Mouse (Mus musculus): Measurements from ENCODE around the gene Prr13. TPM values are rescaled to one million over a fixed set of nuclear protein-coding genes. Genes with fewer than 3 reads are reported as not detected.

Gene Prr13
- polyA plus RNA-seq, 1 experiment from 2014 or later: 119 TPM

DNA sequence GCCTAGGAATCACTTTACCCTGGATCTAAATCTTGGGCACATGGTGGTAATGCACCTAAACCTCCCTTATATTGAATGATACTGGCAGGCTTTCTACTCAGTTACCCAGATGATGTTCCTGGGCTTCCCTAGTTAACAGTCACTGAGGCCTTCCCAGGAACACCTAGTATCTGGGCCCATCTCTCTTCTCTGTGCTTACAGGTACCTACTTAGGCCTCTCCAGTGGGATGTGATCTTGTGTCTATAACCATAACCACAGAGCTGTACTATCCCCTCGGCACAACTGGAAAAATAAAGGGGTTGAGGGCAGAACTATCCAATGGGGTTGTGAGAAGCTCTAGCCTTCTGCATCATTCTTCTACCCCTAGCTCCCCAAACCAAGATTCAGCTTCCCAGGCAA lies 48.0 kb downstream of the Prr13 start:
- 69% methylated on average over 1 of the region's 1 CpGs for WGBS (ENCODE audit: insufficient replicate concordance)
- no peak overlapping the region for H3K9ac ChIP-seq
- H3K27me3 ChIP-seq (replicated peaks): peaks cover 7% of the 10 kb centered on the region; the same call in 1 of the 2 replicates
- H3K36me3 ChIP-seq: peaks cover 31% of the 10 kb centered on the region
- H3K4me1 ChIP-seq: peaks cover 39% of the 10 kb centered on the region
- H3K27ac ChIP-seq: no peak overlapping the region
- H3K9me3 ChIP-seq (replicated peaks): no peaks in the 10 kb centered on the region
- H3K4me3 ChIP-seq: no peak overlapping the region
- H3K4me2 ChIP-seq: no peak overlapping the region
- no peak for ATAC-seq

DNA sequence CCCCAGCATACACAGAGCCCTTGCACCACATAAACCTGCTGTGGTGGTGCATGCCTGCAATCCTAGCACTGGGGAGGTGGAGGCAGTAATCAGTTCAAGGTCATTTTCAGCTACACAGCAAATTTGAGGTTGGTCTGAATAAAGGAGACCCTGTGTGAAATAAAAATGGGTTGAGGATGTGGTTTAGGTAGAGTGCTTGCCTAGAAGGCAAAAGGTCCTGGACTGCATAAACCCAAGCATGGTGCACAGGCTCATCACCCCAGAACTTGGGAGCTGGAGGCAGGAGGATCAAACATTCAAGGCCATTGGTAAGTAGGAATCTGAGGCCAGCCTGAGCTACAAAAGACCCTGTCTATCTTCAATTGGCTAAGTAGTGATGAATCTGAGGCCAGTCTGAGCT lies 48.7 kb downstream of the Prr13 start:
- Histone ChIP-seq H3K9ac (no peak overlapping the region), H3K27ac (no peak overlapping the region), H3K27me3 (replicated peaks) (peaks cover 14% of the 10 kb centered on the region), H3K9me3 (replicated peaks) (no peaks in the 10 kb centered on the region), H3K4me2 (no peak overlapping the region), H3K4me1 (peaks cover 42% of the 10 kb centered on the region), H3K4me3 (no peak overlapping the region), H3K36me3 (peaks cover 24% of the 10 kb centered on the region)
- ATAC-seq: no peak

DNA sequence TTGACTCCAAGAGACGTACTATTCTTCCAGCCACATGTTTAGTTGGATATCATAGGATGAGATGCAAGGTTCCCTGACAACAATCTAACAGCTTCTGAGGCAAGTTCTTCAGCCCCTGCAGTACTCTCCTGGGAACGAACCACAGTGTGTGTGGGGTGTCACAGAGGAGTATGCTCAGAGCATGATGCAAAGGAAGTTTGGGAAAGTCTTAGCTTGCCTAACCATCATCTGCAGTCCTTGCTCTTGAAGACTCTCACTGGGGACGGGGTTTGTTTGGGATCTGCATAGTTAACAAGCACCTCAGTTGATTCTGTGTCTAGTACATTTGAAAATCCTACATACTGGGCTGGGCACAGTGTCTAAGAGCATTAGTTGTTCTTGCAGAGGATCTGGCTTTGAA lies 49.5 kb downstream of the Prr13 start:
- no peak overlapping the region for H3K27ac ChIP-seq
- H3K27me3 ChIP-seq (replicated peaks): peaks cover 18% of the 10 kb centered on the region
- H3K4me3 ChIP-seq: no peak overlapping the region
- peaks cover 16% of the 10 kb centered on the region for H3K36me3 ChIP-seq
- no peak for ATAC-seq
- H3K4me1 ChIP-seq: peaks cover 42% of the 10 kb centered on the region
- no peak overlapping the region for H3K4me2 ChIP-seq
- 69% methylated on average over 3 of the region's 3 CpGs for WGBS (ENCODE audit: insufficient replicate concordance)
- no peaks in the 10 kb centered on the region for H3K9me3 ChIP-seq (replicated peaks)
- no peak overlapping the region for H3K9ac ChIP-seq

DNA sequence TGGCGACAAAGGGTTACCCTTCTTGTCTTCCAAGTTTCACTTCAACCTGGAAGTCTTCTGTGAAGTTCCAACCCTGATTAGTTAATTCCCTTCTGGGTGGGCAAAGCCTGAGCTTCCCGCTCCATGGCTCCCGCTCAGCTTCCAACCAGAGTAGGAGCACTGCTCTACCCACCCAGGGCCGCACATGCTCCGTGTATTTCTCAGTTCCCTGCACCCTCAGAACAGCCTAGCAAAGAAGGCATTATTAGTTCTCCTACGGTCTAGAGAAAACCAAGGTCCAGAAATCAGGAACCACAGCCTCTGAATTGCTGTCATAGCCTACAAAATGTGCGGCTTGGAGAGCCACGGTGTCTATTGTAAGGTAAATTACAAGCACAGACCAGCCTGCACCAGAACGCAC lies 51.3 kb downstream of the Prr13 start:
- ATAC-seq: peak; percentile 10
- no peaks in the 10 kb centered on the region for H3K36me3 ChIP-seq
- H3K9me3 ChIP-seq (replicated peaks): no peaks in the 10 kb centered on the region
- peak overlapping the region; percentile 53 for H3K27ac ChIP-seq
- WGBS (ENCODE audit: insufficient replicate concordance): 12% methylated on average over 9 of the region's 9 CpGs
- peak overlapping the region; percentile 56 for H3K9ac ChIP-seq
- peaks cover 42% of the 10 kb centered on the region for H3K4me1 ChIP-seq
- H3K4me2 ChIP-seq: peak overlapping the region; percentile 87
- peak overlapping the region; percentile 59 for H3K4me3 ChIP-seq
- H3K27me3 ChIP-seq (replicated peaks): peaks cover 18% of the 10 kb centered on the region

DNA sequence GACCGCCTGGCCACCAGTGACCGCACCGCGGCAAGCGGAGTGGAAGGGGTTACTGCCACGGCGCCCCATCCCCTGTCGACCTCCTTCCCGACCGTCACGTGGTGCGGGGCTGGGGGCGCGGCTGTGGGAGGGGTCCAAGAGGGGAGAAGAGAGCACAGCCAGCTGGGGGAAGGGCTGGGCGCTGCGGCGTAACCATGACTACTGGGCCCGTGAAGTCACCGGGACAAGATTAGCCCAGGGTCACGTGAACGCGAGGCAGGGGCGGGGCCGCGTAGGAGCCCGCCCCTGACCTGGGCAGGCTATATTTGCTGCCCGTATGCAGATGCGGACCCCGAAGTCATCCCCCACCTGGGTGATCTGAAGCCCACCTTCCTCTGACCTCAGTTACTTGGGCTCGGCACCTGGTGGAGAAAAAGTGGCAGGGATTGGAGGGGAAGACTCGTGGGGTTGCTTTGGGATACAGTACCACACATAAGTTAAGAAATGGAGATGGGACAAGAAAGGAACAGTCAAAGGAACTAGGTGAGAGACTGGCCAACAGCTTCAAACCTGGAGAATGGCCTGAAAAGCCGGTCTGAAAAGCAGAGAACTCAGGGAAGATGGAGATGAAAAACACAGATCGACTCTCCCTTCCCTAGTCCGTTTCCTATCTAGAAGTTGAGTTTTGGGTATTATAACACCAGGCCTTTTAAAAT lies 51.9 kb downstream of the Prr13 start:
- ATAC-seq: peak; percentile 90
- Histone ChIP-seq H3K9me3 (replicated peaks) (no peaks in the 10 kb centered on the region), H3K9ac (peak overlapping the region; percentile 56), H3K4me3 (peak overlapping the region; percentile 59), H3K27me3 (replicated peaks) (peaks cover 22% of the 10 kb centered on the region), H3K36me3 (no peaks in the 10 kb centered on the region), H3K27ac (peak overlapping the region; percentile 53), H3K4me2 (peak overlapping the region; percentile 87), H3K4me1 (peaks cover 43% of the 10 kb centered on the region)
- 4% methylated on average over 34 of the region's 34 CpGs for WGBS (ENCODE audit: insufficient replicate concordance)

DNA sequence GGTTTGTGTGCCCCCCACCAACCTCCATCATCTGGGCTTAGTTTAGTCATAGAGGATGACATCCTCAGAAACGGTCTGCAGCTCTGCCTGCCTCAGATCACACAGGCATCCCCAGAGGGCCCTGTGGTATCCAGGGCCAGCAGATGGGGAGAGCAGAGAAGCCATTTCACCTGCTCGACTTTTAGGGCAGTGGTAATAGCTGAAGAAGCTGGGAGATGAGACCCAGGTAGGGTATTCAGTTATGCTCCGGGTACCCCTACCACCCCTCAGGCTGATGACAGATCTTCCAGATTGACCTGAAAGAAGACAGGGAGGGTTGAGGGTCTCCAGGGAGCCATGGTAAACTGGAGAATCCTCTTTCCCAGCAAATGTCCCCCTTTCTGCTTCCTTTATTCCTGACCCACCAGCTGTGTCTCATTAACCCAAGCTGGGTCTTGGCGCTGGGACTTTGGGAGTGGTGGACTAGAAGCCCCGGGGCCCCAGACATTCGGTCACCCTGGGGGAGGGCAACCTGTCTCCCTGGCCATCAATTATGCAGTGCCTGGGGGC lies 52.5 kb downstream of the Prr13 start:
- H3K4me3 ChIP-seq: 0 out of 2 replicates have a peak overlapping the region, but pooled peaks have one; percentile 59
- H3K4me2 ChIP-seq: peak overlapping the region; percentile 87
- 44% methylated on average over 6 of the region's 6 CpGs for WGBS (ENCODE audit: insufficient replicate concordance)
- no peak overlapping the region for H3K9ac ChIP-seq
- H3K36me3 ChIP-seq: no peaks in the 10 kb centered on the region
- H3K9me3 ChIP-seq (replicated peaks): no peaks in the 10 kb centered on the region
- peaks cover 44% of the 10 kb centered on the region for H3K4me1 ChIP-seq
- peaks cover 28% of the 10 kb centered on the region for H3K27me3 ChIP-seq (replicated peaks)
- no peak overlapping the region for H3K27ac ChIP-seq
- ATAC-seq: no peak

DNA sequence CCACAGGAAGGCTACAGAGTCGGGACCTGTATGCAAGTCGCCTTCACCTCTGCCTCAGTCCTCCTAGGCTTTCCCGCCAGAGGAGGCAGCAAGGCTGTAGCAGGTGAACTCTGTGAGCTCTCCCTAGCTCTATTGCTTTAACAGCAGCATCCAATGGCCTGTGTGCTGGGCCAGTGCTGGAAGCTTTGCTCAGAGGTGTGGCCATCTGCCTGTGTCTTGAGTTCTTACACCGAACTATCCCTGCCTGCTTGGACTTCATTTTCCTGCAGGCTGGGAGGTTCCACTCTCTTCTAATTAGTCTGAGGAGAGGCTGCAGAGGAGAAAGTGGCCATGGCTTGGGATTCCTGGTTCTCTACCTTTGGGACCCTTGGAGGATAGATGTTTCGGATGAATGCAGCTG lies 53.2 kb downstream of the Prr13 start:
- Histone ChIP-seq H3K9ac (no peak overlapping the region), H3K4me2 (no peak overlapping the region), H3K9me3 (replicated peaks) (no peaks in the 10 kb centered on the region), H3K4me3 (no peak overlapping the region), H3K27me3 (replicated peaks) (peaks cover 28% of the 10 kb centered on the region), H3K36me3 (no peaks in the 10 kb centered on the region), H3K4me1 (peaks cover 48% of the 10 kb centered on the region), H3K27ac (no peak overlapping the region)
- no peak for ATAC-seq
- 52% methylated on average over 5 of the region's 5 CpGs for WGBS (ENCODE audit: insufficient replicate concordance)

Other genes starting within 250 kb of the Prr13 start
- 6.4 and 8.9 TPM in 2 replicates for gene Itgb7, start 227.1 kb upstream of the Prr13 start, polyA plus RNA-seq (2016; fragmentation: Nextera tagmentation; extraction: Ambion mirVana)
- gene Rarg, start 201.5 kb upstream of the Prr13 start, polyA plus RNA-seq (2016; fragmentation: Nextera tagmentation; extraction: Ambion mirVana): 4.4 and 4.9 TPM in 2 replicates
- gene Gm9918, start 188.5 kb upstream of the Prr13 start, polyA plus RNA-seq (2016; fragmentation: Nextera tagmentation; extraction: Ambion mirVana): not detected in 2 replicates
- gene Mfsd5, start 179.6 kb upstream of the Prr13 start, polyA plus RNA-seq (2016; fragmentation: Nextera tagmentation; extraction: Ambion mirVana): 40.8 and 41.6 TPM in 2 replicates
- gene Espl1, start 162.8 kb upstream of the Prr13 start, polyA plus RNA-seq (2016; fragmentation: Nextera tagmentation; extraction: Ambion mirVana): 38.6 and 39.4 TPM in 2 replicates
- gene Pfdn5, start 132.9 kb upstream of the Prr13 start, polyA plus RNA-seq (2016; fragmentation: Nextera tagmentation; extraction: Ambion mirVana): 150 and 168 TPM in 2 replicates
- gene Myg1, start 127.3 kb upstream of the Prr13 start, polyA plus RNA-seq (2016; fragmentation: Nextera tagmentation; extraction: Ambion mirVana): 62.0 and 66.8 TPM in 2 replicates
- gene Aaas, start 108.3 kb upstream of the Prr13 start, polyA plus RNA-seq (2016; fragmentation: Nextera tagmentation; extraction: Ambion mirVana): 69.7 and 74.7 TPM in 2 replicates
- gene Sp7, start 91.8 kb upstream of the Prr13 start, polyA plus RNA-seq (2016; fragmentation: Nextera tagmentation; extraction: Ambion mirVana): 0.37 and 0.63 TPM in 2 replicates
- gene Sp1, start 52.9 kb upstream of the Prr13 start, polyA plus RNA-seq (2016; fragmentation: Nextera tagmentation; extraction: Ambion mirVana): 5.1 and 5.6 TPM in 2 replicates
- gene Amhr2, start 13.7 kb upstream of the Prr13 start, polyA plus RNA-seq (2016; fragmentation: Nextera tagmentation; extraction: Ambion mirVana): 0.12 and 0.31 TPM in 2 replicates
- gene Pcbp2, start 11.5 kb downstream of the Prr13 start, polyA plus RNA-seq (2016; fragmentation: Nextera tagmentation; extraction: Ambion mirVana): 101 and 104 TPM in 2 replicates
- gene Gm10337, start 44.7 kb downstream of the Prr13 start, polyA plus RNA-seq (2016; fragmentation: Nextera tagmentation; extraction: Ambion mirVana): not detected in 2 replicates
- gene Map3k12, start 58.0 kb downstream of the Prr13 start, polyA plus RNA-seq (2016; fragmentation: Nextera tagmentation; extraction: Ambion mirVana): 4.2 and 4.5 TPM in 2 replicates
- 63.5 and 66.7 TPM in 2 replicates for gene Tarbp2, start 59.2 kb downstream of the Prr13 start, polyA plus RNA-seq (2016; fragmentation: Nextera tagmentation; extraction: Ambion mirVana)
- 1.0 TPM in 2 replicates for gene Npff, start 65.9 kb downstream of the Prr13 start, polyA plus RNA-seq (2016; fragmentation: Nextera tagmentation; extraction: Ambion mirVana)
- not detected in 2 replicates for gene Gm28047, start 166.0 kb downstream of the Prr13 start, polyA plus RNA-seq (2016; fragmentation: Nextera tagmentation; extraction: Ambion mirVana)
- 11.5 and 14.3 TPM in 2 replicates for gene Atf7, start 166.4 kb downstream of the Prr13 start, polyA plus RNA-seq (2016; fragmentation: Nextera tagmentation; extraction: Ambion mirVana)
- 39.6 and 42.2 TPM in 2 replicates for gene Atp5g2, start 213.3 kb downstream of the Prr13 start, polyA plus RNA-seq (2016; fragmentation: Nextera tagmentation; extraction: Ambion mirVana)

Data from liver, embryonic 12.5 days (tissue).